Mouse (Mus musculus) myocyte (in vitro differentiated cells): ENCODE results near the gene Mki67.

Experiments
- CEBPB ChIP-seq: IDR thresholded peaks from 2 replicates; pipeline ENCODE4 v1.6.1; 2011; ENCODE audit warnings: mild to moderate bottlenecking, moderate library complexity; ENCODE audit not compliant: poor library complexity, insufficient read depth, severe bottlenecking
- E2F4 ChIP-seq: IDR thresholded peaks from one replicate; pipeline ENCODE4 v1.6.1; 2011; ENCODE audit warnings: mild to moderate bottlenecking, control low read depth, moderate library complexity; ENCODE audit not compliant: insufficient read depth
- MAX ChIP-seq: IDR thresholded peaks from one replicate; pipeline ENCODE4 v1.6.1; 2011; ENCODE audit warnings: low read depth, mild to moderate bottlenecking, control low read depth
- MYOD1 ChIP-seq, 3 experiments: IDR thresholded peaks; one replicate each; pipeline ENCODE4 v1.6.1; 2011; ENCODE audit warnings: control low read depth in 2 of 3, low read depth in 2 of 3, mild to moderate bottlenecking in 2 of 3, moderate library complexity in 1 of 3; ENCODE audit not compliant: insufficient read length in 2 of 3, control insufficient read depth in 1 of 3
- MYOG ChIP-seq, 3 experiments: IDR thresholded peaks; one replicate each; pipeline ENCODE4 v1.6.1; 2011; ENCODE audit warnings: control low read depth in 2 of 3, low read depth in 2 of 3, mild to moderate bottlenecking in 2 of 3; ENCODE audit not compliant: insufficient read length in 2 of 3, control insufficient read depth in 1 of 3, insufficient read depth in 1 of 3
- POLR2A ChIP-seq: IDR thresholded peaks from one replicate; pipeline ENCODE4 v1.6.1; 2011; ENCODE audit warnings: low read depth, mild to moderate bottlenecking, control low read depth, moderate library complexity; ENCODE audit not compliant: insufficient read length
- POLR2AphosphoS2 ChIP-seq: IDR thresholded peaks from one replicate; pipeline ENCODE4 v1.6.1; 2011; ENCODE audit warnings: low read depth, control low read depth; ENCODE audit not compliant: insufficient read length
- SRF ChIP-seq: IDR thresholded peaks from one replicate; pipeline ENCODE4 v1.6.1; 2011; ENCODE audit warnings: low read depth; ENCODE audit not compliant: control insufficient read depth, insufficient read length
- TCF12 ChIP-seq: IDR thresholded peaks from one replicate; pipeline ENCODE4 v1.6.1; 2011; ENCODE audit warnings: mild to moderate bottlenecking, control low read depth; ENCODE audit not compliant: poor library complexity, insufficient read depth, severe bottlenecking
- USF1 ChIP-seq: IDR thresholded peaks from one replicate; pipeline ENCODE4 v1.6.1; 2011; ENCODE audit warnings: low read depth, mild to moderate bottlenecking, control low read depth, moderate library complexity

- TF ChIP-seq CEBPB (no peak), POLR2A (no peak), MAX (no peak), TCF12 (no peak), SRF (no peak), MYOG (IDR thresholded peaks at IDR 0.05; ENCODE audit: control insufficient read depth in 1 of 3, insufficient read depth in 1 of 3, insufficient read length in 2 of 3, low read depth in 2 of 3) (no peak), USF1 (no peak), POLR2AphosphoS2 (no peak), MYOD1 (IDR thresholded peaks at IDR 0.05; ENCODE audit: control insufficient read depth in 1 of 3, insufficient read length in 2 of 3, low read depth in 2 of 3) (no peak), E2F4 (no peak)
Observed at GRCm38 (mm10) chr7:135748986-135749385, 32.8 kb upstream of the Mki67 start.
